Mouse (Mus musculus) midbrain, embryonic 11.5 days (tissue): ENCODE data around the gene Ykt6. TPM values are rescaled to one million over a fixed set of nuclear protein-coding genes. Genes with fewer than 3 reads are reported as not detected.
A peak's percentile ranks its signal among the peaks of the same experiment; 100 is the strongest.

Source experiments
- ATAC-seq: fragments of 200-750 bp; cut with Nextera tagmentation; 2 replicates; pipeline ENCODE4 v1.8.0; 2017; ENCODE audit warnings: moderate TSS enrichment, moderate library complexity; ENCODE audit not compliant: low FRiP score
- DNase-seq: peaks from one replicate; pipeline ENCODE4 v3.0.0; 2015; ENCODE audit warnings: low spot score; ENCODE audit errors: missing footprints
- H3K27ac ChIP-seq: fragments of 300-500 bp; sonication (generic); 2 replicates; pipeline ENCODE4 v1.5.1; 2014; ENCODE audit warnings: low read depth, low read length
- H3K27me3 ChIP-seq: fragments of 300-500 bp; sonication (generic); 2 replicates; pipeline ENCODE4 v1.6.1; 2014; ENCODE audit warnings: mild to moderate bottlenecking, low read length, moderate library complexity, mixed read lengths; ENCODE audit not compliant: control insufficient read depth, insufficient read depth
- H3K36me3 ChIP-seq: fragments of 300-500 bp; sonication (generic); 2 replicates; pipeline ENCODE4 v1.6.1; 2014; ENCODE audit warnings: mild to moderate bottlenecking, low read length, moderate library complexity, mixed read lengths; ENCODE audit not compliant: control insufficient read depth, insufficient read depth
- H3K4me1 ChIP-seq: fragments of 300-500 bp; sonication (generic); 2 replicates; pipeline ENCODE4 v1.6.1; 2014; ENCODE audit warnings: low read length; ENCODE audit not compliant: control insufficient read depth, insufficient read depth
- H3K4me2 ChIP-seq: fragments of 300-500 bp; sonication (generic); 2 replicates; pipeline ENCODE4 v1.6.1; 2014; ENCODE audit warnings: mild to moderate bottlenecking, moderate library complexity
- H3K4me3 ChIP-seq: fragments of 300-500 bp; sonication (generic); 2 replicates; pipeline ENCODE4 v1.5.1; 2014; ENCODE audit warnings: low read depth, low read length
- H3K9ac ChIP-seq: fragments of 300-500 bp; sonication (generic); 2 replicates; pipeline ENCODE4 v1.6.1; 2014; ENCODE audit warnings: low read length
- H3K9me3 ChIP-seq: fragments of 300-500 bp; sonication (generic); 2 replicates; pipeline ENCODE4 v1.6.1; 2016; ENCODE audit warnings: low read length; ENCODE audit not compliant: control insufficient read depth
- WGBS: fragments of 180-500 bp; shearing (Covaris S2); extraction: QIAGEN DNeasy Blood & Tissue Kit; methylation state at CpG from one replicate; pipeline ENCODE4 v1.1.7; 2014; 5-methylcytosine and 5-hydroxymethylcytosine counted together
- polyA plus RNA-seq: library from polyadenylated mRNA; unstranded; fragments of >200 nt; fragmentation: Nextera tagmentation; extraction: Ambion mirVana; gene quantifications from 2 replicates; pipeline ENCODE4 v1.2.1, GENCODE M21; 2014

Gene Ykt6
- polyA plus RNA-seq, 1 experiment from 2014 or later = 29.4 TPM

DNA sequence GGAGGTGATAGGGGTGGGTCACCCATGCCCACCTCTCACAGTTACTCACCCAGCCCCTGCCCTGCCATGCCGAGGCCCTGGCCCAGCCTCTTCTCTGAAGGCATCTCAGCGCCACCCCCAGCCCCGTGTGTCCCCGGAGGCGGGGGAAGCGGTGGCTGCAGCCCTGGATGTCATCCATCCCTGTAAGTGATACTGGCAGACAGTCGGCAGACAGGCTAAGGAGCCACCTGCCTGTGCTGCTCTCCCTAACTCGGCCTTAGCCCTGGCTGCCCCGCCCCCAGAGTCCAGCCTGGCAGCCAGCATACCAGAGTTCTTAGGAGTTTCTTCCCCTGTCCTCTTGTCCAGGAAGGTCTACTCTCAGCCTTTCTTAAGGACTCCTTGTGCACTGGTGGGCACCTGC, 20.6 kb downstream of the Ykt6 start:
- no peak overlapping the region for H3K27ac ChIP-seq
- 29% methylated on average over 9 of the region's 9 CpGs for WGBS
- no peaks in the 10 kb centered on the region for H3K36me3 ChIP-seq
- H3K4me2 ChIP-seq = no peak overlapping the region
- H3K4me3 ChIP-seq = no peak overlapping the region
- DNase-seq (no peak), ATAC-seq (no peak)
- H3K27me3 ChIP-seq = no peaks in the 10 kb centered on the region
- no peaks in the 10 kb centered on the region for H3K9me3 ChIP-seq
- peaks cover 3% of the 10 kb centered on the region for H3K4me1 ChIP-seq
- no peak overlapping the region for H3K9ac ChIP-seq

DNA sequence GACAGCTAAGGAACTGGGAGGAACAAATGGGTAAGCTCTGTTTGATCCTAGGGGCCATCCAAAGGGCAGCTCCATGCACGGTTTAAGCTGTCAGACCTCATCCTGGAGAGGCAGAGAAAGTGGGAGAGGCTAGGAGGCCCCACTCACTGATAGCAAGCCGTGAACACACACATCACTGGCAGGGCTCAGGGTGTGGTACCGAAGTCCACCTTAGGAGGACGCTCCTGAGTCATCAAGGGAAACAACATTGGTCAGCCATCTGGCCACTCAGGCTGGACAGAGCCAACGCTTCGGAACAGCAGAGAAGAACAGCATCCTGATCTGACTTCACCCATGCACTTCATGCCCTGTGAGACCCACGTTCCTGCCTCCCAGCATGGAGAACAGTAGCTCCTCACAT, 23.6 kb downstream of the Ykt6 start:
- no peak overlapping the region for H3K9ac ChIP-seq
- no peaks in the 10 kb centered on the region for H3K27me3 ChIP-seq
- no peak overlapping the region for H3K27ac ChIP-seq
- H3K4me2 ChIP-seq = no peak overlapping the region
- 93% methylated on average over 7 of the region's 7 CpGs for WGBS
- H3K4me1 ChIP-seq = no peaks in the 10 kb centered on the region
- H3K4me3 ChIP-seq = no peak overlapping the region
- H3K9me3 ChIP-seq = no peaks in the 10 kb centered on the region
- ATAC-seq = no peak
- DNase-seq = no peak
- no peaks in the 10 kb centered on the region for H3K36me3 ChIP-seq

DNA sequence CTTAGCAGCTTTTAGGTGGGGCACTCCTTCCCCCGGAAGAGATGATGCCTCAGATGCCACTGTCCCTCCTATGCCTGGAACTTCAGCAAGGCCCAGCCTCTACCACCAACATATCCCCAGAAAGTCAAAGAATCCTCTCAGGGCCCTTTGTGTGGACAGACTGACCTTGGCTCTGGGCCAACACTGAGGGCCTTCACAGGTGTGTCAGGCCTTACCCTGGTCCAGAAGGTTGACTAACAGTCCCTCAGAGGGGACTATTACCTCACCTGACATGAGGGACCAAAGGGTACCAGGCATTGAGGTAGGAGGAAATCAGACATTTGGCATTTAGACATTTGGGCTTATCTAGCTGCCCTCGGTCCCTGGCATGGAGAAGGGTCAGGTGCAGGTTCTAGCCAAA, 24.6 kb downstream of the Ykt6 start:
- DNase-seq (no peak), ATAC-seq (no peak)
- H3K27ac ChIP-seq = no peak overlapping the region
- H3K9me3 ChIP-seq = no peaks in the 10 kb centered on the region
- no peak overlapping the region for H3K4me2 ChIP-seq
- no peaks in the 10 kb centered on the region for H3K36me3 ChIP-seq
- no peak overlapping the region for H3K9ac ChIP-seq
- no peak overlapping the region for H3K4me3 ChIP-seq
- no peaks in the 10 kb centered on the region for H3K27me3 ChIP-seq
- 87% methylated on average over 2 of the region's 2 CpGs for WGBS
- no peaks in the 10 kb centered on the region for H3K4me1 ChIP-seq

DNA sequence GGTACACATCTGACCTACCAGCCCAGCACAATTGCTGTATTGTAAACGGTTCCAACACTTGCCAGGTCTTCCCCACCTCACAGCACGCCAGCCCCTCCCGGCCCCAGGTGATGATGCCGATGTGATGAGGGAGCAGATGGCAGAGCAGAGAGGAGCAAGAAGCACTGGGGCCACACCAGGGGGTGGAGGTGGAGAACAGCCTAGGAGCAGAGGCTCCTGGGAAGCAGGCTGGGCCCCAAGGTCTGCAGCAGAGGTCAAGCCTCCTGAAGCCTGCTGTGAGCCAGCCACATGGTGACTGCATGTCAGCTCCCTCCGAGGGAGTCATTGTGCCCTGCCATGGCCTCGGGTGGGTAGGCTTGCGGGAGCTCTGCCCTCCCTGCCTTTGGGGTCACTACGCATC, 25.1 kb downstream of the Ykt6 start:
- Histone ChIP-seq H3K4me3 (no peak overlapping the region), H3K9ac (no peak overlapping the region), H3K27ac (no peak overlapping the region), H3K4me1 (no peaks in the 10 kb centered on the region), H3K9me3 (no peaks in the 10 kb centered on the region), H3K4me2 (no peak overlapping the region), H3K36me3 (no peaks in the 10 kb centered on the region), H3K27me3 (no peaks in the 10 kb centered on the region)
- no peak for ATAC-seq
- WGBS = 68% methylated on average over 8 of the region's 8 CpGs
- no peak for DNase-seq

DNA sequence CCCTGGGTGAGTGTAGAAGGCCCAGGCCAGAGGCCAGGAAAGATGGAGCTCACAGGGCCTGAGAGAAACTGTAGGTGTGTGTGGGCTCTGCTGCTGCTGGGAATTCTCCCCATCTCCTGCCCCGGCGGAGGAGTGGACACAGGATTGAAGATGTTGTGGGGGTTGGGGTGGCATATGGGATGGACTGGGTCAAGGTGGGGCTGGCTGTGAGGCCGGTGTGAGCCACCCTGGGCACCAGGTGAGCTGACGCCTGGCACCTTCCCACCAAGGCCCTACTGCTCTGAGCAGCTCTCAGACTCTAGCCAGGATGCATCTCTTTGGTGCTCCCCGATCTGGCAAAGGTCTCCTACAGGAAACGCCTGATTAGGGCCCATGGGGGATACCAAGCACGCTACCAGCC, 25.8 kb downstream of the Ykt6 start:
- no peak overlapping the region for H3K4me3 ChIP-seq
- no peak for ATAC-seq
- H3K4me1 ChIP-seq = no peaks in the 10 kb centered on the region
- no peaks in the 10 kb centered on the region for H3K36me3 ChIP-seq
- H3K27me3 ChIP-seq = no peaks in the 10 kb centered on the region
- H3K27ac ChIP-seq = no peak overlapping the region
- DNase-seq = no peak
- H3K9me3 ChIP-seq = no peaks in the 10 kb centered on the region
- H3K4me2 ChIP-seq = no peak overlapping the region
- WGBS = 91% methylated on average over 7 of the region's 7 CpGs
- no peak overlapping the region for H3K9ac ChIP-seq

DNA sequence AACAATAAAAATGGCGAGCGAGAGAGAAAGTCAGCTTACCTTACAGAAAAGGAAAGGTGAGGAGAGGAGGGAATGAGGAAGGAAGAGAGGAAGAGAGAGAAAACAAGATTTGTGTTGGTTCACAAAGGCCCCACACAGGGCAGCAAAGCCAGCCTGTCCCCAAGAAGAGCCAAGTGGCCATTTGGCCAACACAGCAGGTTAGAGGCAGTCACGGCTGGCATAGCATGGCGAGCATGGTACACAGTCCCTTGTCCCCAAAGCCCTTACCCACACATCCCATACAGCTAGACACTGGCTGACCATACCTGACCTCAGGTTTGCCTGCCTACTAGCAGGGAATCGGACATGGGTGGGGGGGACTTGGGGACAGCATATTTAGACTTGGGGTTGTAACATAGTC, 28.1 kb downstream of the Ykt6 start:
- no peak overlapping the region for H3K9ac ChIP-seq
- no peak overlapping the region for H3K27ac ChIP-seq
- WGBS = 88% methylated on average over 5 of the region's 5 CpGs
- H3K36me3 ChIP-seq = no peaks in the 10 kb centered on the region
- no peak overlapping the region for H3K4me3 ChIP-seq
- no peaks in the 10 kb centered on the region for H3K4me1 ChIP-seq
- DNase-seq (peak; percentile 26), ATAC-seq (no peak)
- no peaks in the 10 kb centered on the region for H3K27me3 ChIP-seq
- H3K9me3 ChIP-seq = no peaks in the 10 kb centered on the region
- no peak overlapping the region for H3K4me2 ChIP-seq

DNA sequence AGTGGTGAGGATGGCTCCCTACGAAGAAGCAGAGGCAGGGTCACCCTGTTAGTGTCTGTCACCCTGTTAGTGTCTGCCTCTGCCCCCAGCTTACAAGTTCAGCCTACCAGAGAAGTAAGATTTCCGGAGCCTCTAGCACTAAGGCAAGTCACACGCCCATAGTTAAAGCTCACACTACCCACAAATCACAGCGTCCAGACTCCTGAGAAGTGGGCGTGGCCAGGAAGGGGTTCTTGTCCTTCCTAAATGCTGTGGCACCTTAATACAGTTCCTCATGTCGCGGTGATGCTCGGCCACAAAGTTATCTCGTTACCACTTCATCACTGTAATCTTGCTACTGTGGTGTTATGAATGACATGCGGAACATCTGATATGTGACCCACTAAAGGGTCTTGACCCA, 32.6 kb downstream of the Ykt6 start:
- Histone ChIP-seq H3K27ac (no peak overlapping the region), H3K36me3 (no peaks in the 10 kb centered on the region), H3K9ac (no peak overlapping the region), H3K4me3 (no peak overlapping the region), H3K27me3 (no peaks in the 10 kb centered on the region), H3K4me2 (no peak overlapping the region), H3K9me3 (no peaks in the 10 kb centered on the region), H3K4me1 (no peaks in the 10 kb centered on the region)
- DNase-seq (peak; percentile 35), ATAC-seq (no peak)
- 80% methylated on average over 10 of the region's 10 CpGs for whole genome bisulfite sequencing

DNA sequence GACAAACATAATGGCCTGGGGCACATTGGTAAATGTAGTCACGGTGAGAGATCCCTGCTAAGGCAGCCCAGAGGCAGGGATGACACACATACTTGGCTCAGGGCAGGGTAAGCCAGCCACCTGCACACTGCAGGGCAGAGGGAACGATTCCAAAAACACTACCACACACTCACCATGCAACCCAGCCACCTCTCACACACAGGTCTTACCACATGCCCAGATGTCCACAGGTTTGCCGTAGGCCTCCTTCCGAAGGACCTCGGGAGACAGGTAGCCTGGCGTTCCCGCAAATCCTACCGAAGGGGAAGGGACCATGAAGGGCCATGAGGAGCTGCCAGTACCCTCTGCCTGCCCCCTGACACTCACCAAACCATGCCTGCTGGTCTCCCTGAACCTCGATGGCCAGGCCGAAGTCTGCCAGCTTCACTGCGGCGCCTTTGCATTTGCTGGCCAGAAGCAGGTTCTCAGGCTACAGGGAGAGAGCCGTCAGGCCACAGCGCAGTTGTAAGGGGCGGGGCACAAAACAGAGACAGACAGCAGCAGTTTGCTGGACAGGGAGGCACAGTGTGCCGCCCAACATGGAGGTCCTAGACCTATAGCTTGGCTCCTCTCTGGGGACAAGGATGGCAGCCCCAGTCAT, 34.6 kb downstream of the Ykt6 start:
- 88% methylated on average over 16 of the region's 16 CpGs for WGBS
- Histone ChIP-seq H3K27me3 (no peaks in the 10 kb centered on the region), H3K27ac (no peak overlapping the region), H3K4me3 (no peak overlapping the region), H3K4me1 (no peaks in the 10 kb centered on the region), H3K9ac (no peak overlapping the region), H3K36me3 (no peaks in the 10 kb centered on the region), H3K4me2 (no peak overlapping the region), H3K9me3 (no peaks in the 10 kb centered on the region)
- no peak for ATAC-seq
- DNase-seq = no peak

DNA sequence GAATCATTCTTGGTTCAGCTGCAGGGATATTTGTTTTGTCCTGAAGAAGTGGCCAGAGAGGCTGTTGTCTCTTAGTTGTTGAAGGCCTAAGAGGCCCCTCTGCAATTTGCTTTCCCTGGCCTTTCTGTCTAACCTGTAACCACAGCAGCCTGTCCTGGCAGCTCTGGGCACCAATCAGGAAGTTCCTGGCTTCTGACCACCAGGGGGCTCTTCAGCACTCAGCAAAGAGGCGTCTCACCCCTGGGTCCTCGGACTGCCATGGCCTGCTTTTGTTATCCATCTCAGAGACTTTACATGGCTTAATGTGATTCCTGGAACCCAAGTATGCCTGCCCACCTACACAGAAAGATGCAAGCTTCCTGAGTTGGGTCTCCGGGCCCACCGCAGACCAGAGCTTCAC, 35.4 kb downstream of the Ykt6 start:
- ATAC-seq = peak; percentile 51; the same call in 1 of the 2 replicates
- Histone ChIP-seq H3K36me3 (no peaks in the 10 kb centered on the region), H3K4me1 (no peaks in the 10 kb centered on the region), H3K9ac (no peak overlapping the region), H3K9me3 (no peaks in the 10 kb centered on the region), H3K4me2 (no peak overlapping the region), H3K4me3 (no peak overlapping the region), H3K27me3 (no peaks in the 10 kb centered on the region), H3K27ac (no peak overlapping the region)
- 41% methylated on average over 4 of the region's 4 CpGs for WGBS
- peak; percentile 92 for DNase-seq
